Mouse (Mus musculus): ENCODE results near the gene Ptpn13.

The Ptpn13 gene

GRCm38 (mm10) chr5:103424678-103425319, at the start of gene Ptpn13:
TSS of gene Ptpn13 (plus strand) at chr5:103425192.
- peak; percentile 94 for DNase-seq

GRCm38 (mm10) chr5:103375226-103375625, 49.8 kb upstream of the Ptpn13 start:
- no peak for DNase-seq

- no peak for DNase-seq
Observed at GRCm38 (mm10) chr5:103376354-103377295, 48.4 kb upstream of the Ptpn13 start.

- DNase-seq: no peak
Observed at GRCm38 (mm10) chr5:103377493-103378130, 47.4 kb upstream of the Ptpn13 start.

- DNase-seq: no peak
Observed at GRCm38 (mm10) chr5:103380785-103381527, 44.0 kb upstream of the Ptpn13 start.

GRCm38 (mm10) chr5:103382951-103383350, 42.0 kb upstream of the Ptpn13 start:
- DNase-seq: no peak

GRCm38 (mm10) chr5:103384021-103384420, 41.0 kb upstream of the Ptpn13 start:
- DNase-seq: no peak

- no peak for DNase-seq
Observed at GRCm38 (mm10) chr5:103387540-103388026, 37.4 kb upstream of the Ptpn13 start.

- DNase-seq: no peak
Observed at GRCm38 (mm10) chr5:103389415-103389814, 35.6 kb upstream of the Ptpn13 start.

GRCm38 (mm10) chr5:103393220-103393619, 31.8 kb upstream of the Ptpn13 start:
- no peak for DNase-seq

- DNase-seq: no peak
Observed at GRCm38 (mm10) chr5:103393752-103394151, 31.2 kb upstream of the Ptpn13 start.

- DNase-seq: no peak
Observed at GRCm38 (mm10) chr5:103395683-103396082, 29.3 kb upstream of the Ptpn13 start.

- DNase-seq: no peak
Observed at GRCm38 (mm10) chr5:103397429-103397828, 27.6 kb upstream of the Ptpn13 start.

- DNase-seq: no peak
Observed at GRCm38 (mm10) chr5:103404213-103404968, 20.6 kb upstream of the Ptpn13 start.

- no peak for DNase-seq
Observed at GRCm38 (mm10) chr5:103405921-103406320, 19.1 kb upstream of the Ptpn13 start.

- DNase-seq: no peak
Observed at GRCm38 (mm10) chr5:103412020-103412747, 12.8 kb upstream of the Ptpn13 start.

GRCm38 (mm10) chr5:103414542-103414941, 10.4 kb upstream of the Ptpn13 start:
- DNase-seq: no peak

- no peak for DNase-seq
Observed at GRCm38 (mm10) chr5:103418009-103418408, 7.0 kb upstream of the Ptpn13 start.

GRCm38 (mm10) chr5:103418886-103419285, 6.1 kb upstream of the Ptpn13 start:
- no peak for DNase-seq

GRCm38 (mm10) chr5:103420568-103420967, 4.4 kb upstream of the Ptpn13 start:
- DNase-seq: no peak

- DNase-seq: no peak
Observed at GRCm38 (mm10) chr5:103422609-103423008, 2.4 kb upstream of the Ptpn13 start.
